Mouse (Mus musculus) CD4-positive, CD25-positive, alpha-beta regulatory T cell, adult 2 months (primary cell): Measurements from ENCODE around the gene Il17d.
A peak's percentile ranks its signal among the peaks of the same experiment; 100 is the strongest.

Source experiments
- DNase-seq: peaks from one replicate; pipeline ENCODE4 v3.0.0-alpha.2; 2012; ENCODE audit warnings: low read depth, low spot score

Gene Il17d

GRCm38 (mm10) chr14:57524671-57525387 lies at the start of gene Il17d:
TSS of gene Il17d (plus strand) at chr14:57524777.
- DNase-seq, result peak; percentile 55

GRCm38 (mm10) chr14:57475057-57475456 lies 49.5 kb upstream of the Il17d start:
- no peak for DNase-seq

DNA sequence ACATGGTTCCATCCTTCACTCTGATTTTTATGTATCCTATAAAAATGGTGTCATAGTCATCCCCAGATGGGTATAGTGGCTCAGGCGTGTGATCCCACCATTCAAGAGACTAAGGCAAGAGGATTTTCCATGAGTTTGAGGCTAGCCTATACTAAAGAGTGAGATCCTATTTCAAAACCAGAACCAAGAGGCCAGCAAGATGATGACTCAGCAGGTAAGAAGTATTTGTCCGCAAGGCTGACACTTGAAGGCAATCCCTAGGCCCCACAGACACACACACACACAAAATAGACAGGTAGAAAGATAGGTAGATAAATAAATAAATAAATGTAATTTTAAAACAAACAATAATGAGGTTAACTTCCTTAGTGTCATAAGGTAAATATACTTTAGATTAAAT lies 42.3 kb upstream of the Il17d start:
- DNase-seq, result no peak

DNA sequence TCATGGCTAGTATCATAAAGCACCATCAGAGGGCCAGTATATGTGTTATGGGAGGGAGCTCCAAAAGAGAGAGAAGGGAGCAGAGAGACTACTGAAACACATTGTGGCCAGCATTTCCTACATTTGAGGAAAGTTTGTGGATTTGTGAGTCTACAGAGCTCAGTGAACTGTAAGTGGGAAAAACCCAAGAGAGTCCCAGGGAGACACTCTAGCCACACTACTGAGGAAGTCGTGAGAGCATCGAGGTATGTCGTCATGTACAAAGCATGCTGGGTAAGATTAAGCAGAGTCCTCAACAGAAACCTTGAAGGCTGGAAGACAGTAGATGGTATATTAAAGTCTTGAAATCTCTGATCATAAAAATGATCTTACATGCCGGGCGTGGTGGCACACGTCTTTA lies 40.4 kb upstream of the Il17d start:
- no peak for DNase-seq

GRCm38 (mm10) chr14:57489696-57490095 lies 34.9 kb upstream of the Il17d start:
- DNase-seq, result no peak

GRCm38 (mm10) chr14:57493840-57494239 lies 30.7 kb upstream of the Il17d start:
- no peak for DNase-seq

GRCm38 (mm10) chr14:57503729-57504128 lies 20.8 kb upstream of the Il17d start:
- DNase-seq, result no peak

DNA sequence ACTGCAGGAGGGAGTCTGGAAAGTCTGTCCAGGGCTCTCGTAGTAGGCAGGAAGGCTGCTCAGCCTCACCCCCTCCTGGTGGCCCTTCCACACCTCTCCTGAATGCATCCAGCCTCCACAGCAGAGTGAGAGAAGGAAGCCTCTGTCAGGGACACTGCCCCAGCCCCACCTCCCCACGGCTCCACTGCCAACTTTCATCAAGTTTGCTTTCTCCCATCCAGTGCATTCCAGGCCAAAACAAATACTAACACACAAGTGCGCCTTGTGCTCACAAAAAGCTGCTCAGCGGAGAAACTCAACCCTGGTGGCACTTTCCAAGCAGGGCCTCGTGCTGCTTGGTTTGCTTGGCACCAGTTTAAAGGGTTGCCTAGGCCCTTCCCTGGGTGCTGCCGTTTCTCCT lies 15.0 kb upstream of the Il17d start:
- no peak for DNase-seq

GRCm38 (mm10) chr14:57515156-57515762 lies 9.3 kb upstream of the Il17d start:
- DNase-seq, result no peak

DNA sequence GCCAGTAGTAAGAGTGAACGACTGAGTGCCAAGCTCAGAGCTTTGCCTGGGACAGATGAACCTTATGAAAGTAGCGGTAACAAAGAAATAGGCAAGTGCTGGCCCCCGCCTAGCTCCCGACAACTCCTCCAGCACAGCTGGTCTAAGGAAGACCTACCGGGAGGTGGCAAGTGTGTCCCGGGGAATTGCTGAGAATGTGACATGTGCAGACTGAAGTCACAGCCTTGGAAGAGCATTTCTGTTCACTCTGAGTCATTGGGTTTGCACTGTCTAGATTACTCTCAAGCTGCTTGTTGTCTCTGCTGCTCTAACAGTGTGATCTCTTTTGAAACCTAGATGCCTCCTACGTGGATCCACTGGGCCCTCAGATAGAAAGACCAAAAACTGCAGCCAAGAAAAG lies 7.6 kb upstream of the Il17d start:
- DNase-seq, result no peak

- DNase-seq, result no peak
Observed at GRCm38 (mm10) chr14:57523762-57524161, 815 bp upstream of the Il17d start.

DNA sequence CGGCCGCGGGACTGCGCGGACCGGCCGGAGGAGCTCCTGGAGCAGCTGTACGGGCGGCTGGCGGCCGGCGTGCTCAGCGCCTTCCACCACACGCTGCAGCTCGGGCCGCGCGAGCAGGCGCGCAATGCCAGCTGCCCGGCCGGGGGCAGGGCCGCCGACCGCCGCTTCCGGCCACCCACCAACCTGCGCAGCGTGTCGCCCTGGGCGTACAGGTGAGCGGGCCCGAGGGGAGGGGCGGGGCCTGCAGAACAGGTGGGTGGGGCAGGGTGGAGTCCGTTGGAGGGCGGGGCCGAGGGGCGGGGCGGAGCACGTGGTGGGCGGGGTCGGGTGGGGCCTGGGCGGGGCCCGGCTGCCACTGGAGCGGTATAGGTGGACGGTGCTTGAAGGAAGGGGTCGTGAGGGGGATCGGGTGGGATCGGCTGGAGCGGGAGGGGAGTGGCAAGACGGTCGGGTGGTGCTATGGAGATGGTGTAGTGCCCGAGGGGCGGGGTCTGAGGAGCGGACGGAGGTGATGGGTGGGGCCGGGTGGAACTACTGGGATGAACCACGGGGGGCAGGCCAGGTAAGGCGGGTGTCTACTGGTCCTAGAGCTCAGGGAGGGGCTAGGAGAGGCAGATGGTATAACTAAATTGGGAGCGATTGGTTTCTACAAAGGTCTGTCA lies 942 bp downstream of the Il17d start:
- peak; percentile 72 for DNase-seq

GRCm38 (mm10) chr14:57526050-57526623 lies 1.6 kb downstream of the Il17d start:
- no peak for DNase-seq

- DNase-seq, result no peak
Observed at GRCm38 (mm10) chr14:57527122-57527521, 2.5 kb downstream of the Il17d start.

DNA sequence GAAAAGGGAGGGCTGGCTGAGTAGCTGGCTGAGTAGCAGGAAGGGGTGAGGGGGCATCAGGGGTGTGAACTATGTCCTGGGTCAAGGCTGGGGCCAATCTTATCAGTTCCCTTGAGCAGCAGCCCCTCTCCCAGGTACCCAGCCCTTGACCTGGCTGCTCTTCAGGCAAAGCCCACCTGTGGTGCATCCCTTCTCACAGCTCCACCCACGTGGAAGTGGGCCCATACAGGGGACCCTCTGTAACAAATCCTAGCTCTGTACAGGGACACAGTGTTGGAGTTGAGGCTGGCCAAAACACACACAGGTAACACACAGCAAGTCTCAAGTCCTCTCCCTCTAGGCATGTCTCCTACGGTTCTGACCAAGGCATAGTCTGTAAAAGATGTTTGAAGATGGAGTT lies 3.0 kb downstream of the Il17d start:
- no peak for DNase-seq

DNA sequence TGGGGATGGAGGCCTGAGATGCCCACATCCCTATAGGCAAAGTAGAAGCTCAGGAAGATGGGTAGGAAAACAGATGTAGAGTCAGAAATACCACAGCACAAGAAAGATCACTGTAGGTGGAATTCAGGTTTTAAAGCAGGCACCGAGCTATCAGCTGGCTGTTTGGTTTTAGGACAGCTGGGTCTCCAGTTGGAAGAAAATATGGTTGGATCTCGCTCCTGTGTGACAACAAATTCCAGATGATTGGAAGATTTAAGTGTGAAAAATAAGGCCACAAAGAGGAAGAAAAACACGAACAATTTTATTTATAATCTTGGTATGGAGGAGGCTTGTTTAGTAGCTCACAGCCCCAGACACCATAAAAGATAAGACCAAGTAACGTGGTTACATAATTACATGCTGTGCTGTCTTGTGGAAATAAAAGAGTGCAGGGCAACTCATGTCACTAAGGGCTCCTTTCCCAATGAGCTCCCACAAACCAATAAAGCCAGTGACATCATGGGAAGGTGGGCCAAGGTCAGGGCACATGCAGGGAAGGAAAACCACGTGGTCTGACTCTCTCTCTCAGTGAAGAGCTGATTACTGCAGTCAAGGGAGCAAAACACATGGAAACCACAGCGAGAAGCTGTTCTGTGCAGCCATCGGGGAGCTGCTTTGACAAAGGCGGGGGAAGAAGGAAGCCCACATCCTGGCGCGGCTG lies 4.7 kb downstream of the Il17d start:
- DNase-seq, result no peak

GRCm38 (mm10) chr14:57529786-57530515 lies 5.4 kb downstream of the Il17d start:
- no peak for DNase-seq

GRCm38 (mm10) chr14:57532577-57532976 lies 8.0 kb downstream of the Il17d start:
- DNase-seq, result no peak

- DNase-seq, result peak; percentile 69
Observed at GRCm38 (mm10) chr14:57533214-57533613, 8.6 kb downstream of the Il17d start.

DNA sequence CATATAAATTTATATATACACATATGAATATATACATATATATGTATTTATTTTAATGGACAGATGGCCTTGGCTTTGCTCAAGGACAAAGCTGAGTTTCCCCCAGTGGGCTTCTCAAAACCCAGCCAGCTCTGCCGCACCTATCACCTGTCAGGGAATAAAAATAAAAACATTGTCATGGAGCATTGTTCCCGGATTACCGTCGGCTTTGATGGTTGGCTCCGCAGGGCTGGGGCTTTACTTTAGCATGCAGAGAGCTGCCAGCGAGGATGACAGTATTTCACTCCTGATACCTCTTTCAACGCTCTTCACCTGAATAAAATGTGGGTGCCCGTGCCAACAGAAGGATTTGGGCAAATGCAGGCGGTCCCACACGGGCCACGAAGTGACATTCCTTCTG lies 9.3 kb downstream of the Il17d start:
- no peak for DNase-seq

GRCm38 (mm10) chr14:57534346-57534745 lies 9.8 kb downstream of the Il17d start:
- DNase-seq, result no peak
